Mouse (Mus musculus) limb, embryonic 12.5 days (tissue): Measurements from ENCODE around the gene Fam76b. TPM values are rescaled to one million over a fixed set of nuclear protein-coding genes. Genes with fewer than 3 reads are reported as not detected.
A peak's percentile ranks its signal among the peaks of the same experiment; 100 is the strongest.

Source experiments
- ATAC-seq: fragments of 200-750 bp; cut with Nextera tagmentation; 2 replicates; pipeline ENCODE4 v1.8.0; 2017; ENCODE audit warnings: low read depth, moderate TSS enrichment; ENCODE audit not compliant: insufficient number of reproducible peaks, insufficient read depth, low FRiP score, low TSS enrichment
- H3K27ac ChIP-seq: fragments of 300-500 bp; sonication (generic); 2 replicates; pipeline ENCODE4 v1.5.1; 2016; ENCODE audit warnings: mild to moderate bottlenecking, moderate library complexity
- H3K27me3 ChIP-seq: fragments of 300-500 bp; sonication (generic); 2 replicates; pipeline ENCODE4 v1.6.1; 2016; ENCODE audit warnings: mild to moderate bottlenecking, moderate library complexity
- H3K36me3 ChIP-seq: fragments of 300-500 bp; sonication (generic); 2 replicates; pipeline ENCODE4 v1.6.1; 2016; ENCODE audit warnings: mild to moderate bottlenecking, moderate library complexity
- H3K4me1 ChIP-seq: fragments of 300-500 bp; sonication (generic); replicated peaks from 2 replicates; pipeline ENCODE4 v1.6.1; 2016
- H3K4me2 ChIP-seq: fragments of 300-500 bp; sonication (generic); 2 replicates; pipeline ENCODE4 v1.6.1; 2016; ENCODE audit warnings: mild to moderate bottlenecking, moderate library complexity
- H3K4me3 ChIP-seq: fragments of 300-500 bp; sonication (generic); replicated peaks from 2 replicates; pipeline ENCODE4 v1.5.1; 2016; ENCODE audit warnings: mild to moderate bottlenecking
- H3K9ac ChIP-seq: fragments of 300-500 bp; sonication (generic); replicated peaks from 2 replicates; pipeline ENCODE4 v1.6.1; 2016; ENCODE audit warnings: mild to moderate bottlenecking, moderate library complexity
- H3K9me3 ChIP-seq: fragments of 300-500 bp; sonication (generic); 2 replicates; pipeline ENCODE4 v1.6.1; 2016; ENCODE audit warnings: mild to moderate bottlenecking, moderate library complexity
- WGBS: fragments of 180-500 bp; shearing (Covaris S2); methylation state at CpG from one replicate; pipeline ENCODE4 v1.1.7; 2016; 5-methylcytosine and 5-hydroxymethylcytosine counted together
- polyA plus RNA-seq: library from polyadenylated mRNA; unstranded; fragments of >200 nt; fragmentation: Nextera tagmentation; extraction: Ambion mirVana; gene quantifications from 2 replicates; pipeline ENCODE4 v1.2.1, GENCODE M21; 2016

Gene Fam76b
- polyA plus RNA-seq, 1 experiment from 2014 or later = 30.0 TPM

DNA sequence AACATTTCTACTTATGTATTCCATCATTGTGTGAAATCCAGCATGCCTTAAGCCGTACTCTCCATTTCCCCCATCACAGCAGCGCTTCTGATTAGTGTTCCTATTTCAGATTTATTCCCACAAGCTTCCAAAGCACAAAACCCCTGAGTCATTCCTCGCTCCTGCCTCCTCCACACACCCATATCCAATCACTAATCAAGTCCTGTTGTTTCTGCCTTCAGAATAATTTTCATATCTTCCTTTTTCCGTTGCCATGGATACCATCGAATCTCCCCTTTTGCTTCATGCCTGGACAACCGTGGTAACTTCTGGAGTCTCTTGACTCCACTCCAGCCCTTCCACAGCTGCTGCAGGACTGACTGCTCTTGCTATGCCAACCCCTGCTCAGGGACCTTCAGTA, 68.5 kb downstream of the Fam76b start:
- Histone ChIP-seq H3K27me3 (no peaks in the 10 kb centered on the region), H3K4me3 (no peak overlapping the region), H3K27ac (0 out of 2 replicates have a peak overlapping the region, but pooled peaks have one; percentile 1), H3K9me3 (0 out of 2 replicates have a peak, but pooled peaks cover 4% of the 10 kb centered on the region), H3K9ac (no peak overlapping the region), H3K36me3 (no peaks in the 10 kb centered on the region), H3K4me1 (peaks cover 6% of the 10 kb centered on the region; the same call in 1 of the 2 replicates), H3K4me2 (no peak overlapping the region)
- WGBS = 89% methylated on average over 6 of the region's 6 CpGs
- no peak for ATAC-seq

GRCm38 (mm10) chr9:13898510-13899305, 71.2 kb downstream of the Fam76b start:
- ATAC-seq = no peak
- Histone ChIP-seq H3K9ac (no peak overlapping the region), H3K4me1 (no peaks in the 10 kb centered on the region; the same call in 1 of the 2 replicates), H3K36me3 (no peaks in the 10 kb centered on the region), H3K4me3 (no peak overlapping the region), H3K27ac (no peak overlapping the region), H3K27me3 (no peaks in the 10 kb centered on the region), H3K9me3 (no peaks in the 10 kb centered on the region), H3K4me2 (no peak overlapping the region)
- WGBS = 81% methylated on average over 19 of the region's 19 CpGs

GRCm38 (mm10) chr9:13902030-13902429, 74.5 kb downstream of the Fam76b start:
- no peak for ATAC-seq
- Histone ChIP-seq H3K9me3 (no peaks in the 10 kb centered on the region), H3K4me2 (no peak overlapping the region), H3K27me3 (no peaks in the 10 kb centered on the region), H3K36me3 (no peaks in the 10 kb centered on the region), H3K9ac (no peak overlapping the region), H3K4me3 (no peak overlapping the region), H3K4me1 (no peaks in the 10 kb centered on the region), H3K27ac (no peak overlapping the region)
- 90% methylated on average over 3 of the region's 3 CpGs for WGBS

DNA sequence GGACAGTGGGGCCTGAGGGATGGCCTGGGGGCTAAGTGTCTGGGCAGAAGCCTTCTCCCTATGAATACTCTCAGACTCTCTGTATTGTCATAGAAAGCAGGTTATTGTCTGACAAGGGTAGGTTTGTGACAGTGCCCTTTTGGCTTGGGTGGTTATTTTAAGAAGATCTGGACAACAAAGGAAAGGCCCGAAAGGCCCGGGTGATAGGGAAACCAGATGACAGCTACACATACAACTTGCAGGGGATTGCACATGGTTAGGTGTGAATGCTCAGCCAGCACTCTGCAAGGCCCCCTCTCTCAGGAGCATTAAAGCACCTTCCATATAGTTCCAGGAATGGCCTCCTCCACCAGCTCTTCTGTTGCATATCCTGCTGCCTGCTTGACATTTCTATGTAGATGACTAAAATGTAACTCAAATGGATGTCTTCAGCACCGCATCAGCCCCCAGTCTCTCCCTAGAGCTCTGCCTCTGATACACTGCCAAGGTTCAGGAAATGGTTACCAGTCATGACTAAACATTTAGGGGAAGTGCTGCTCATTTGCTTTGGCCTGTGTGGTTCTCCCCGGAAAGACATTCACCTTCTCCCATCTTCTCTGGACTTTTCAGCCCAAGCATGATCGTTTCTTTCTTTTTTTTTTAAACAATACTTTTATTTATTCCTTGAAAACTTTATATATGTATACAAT, 76.7 kb downstream of the Fam76b start:
- 84% methylated on average over 5 of the region's 5 CpGs for WGBS
- H3K36me3 ChIP-seq = no peaks in the 10 kb centered on the region
- no peak overlapping the region for H3K9ac ChIP-seq
- no peak overlapping the region for H3K4me3 ChIP-seq
- no peak overlapping the region for H3K4me2 ChIP-seq
- H3K27ac ChIP-seq = no peak overlapping the region
- ATAC-seq = no peak
- H3K4me1 ChIP-seq = no peaks in the 10 kb centered on the region
- no peaks in the 10 kb centered on the region for H3K27me3 ChIP-seq
- H3K9me3 ChIP-seq = no peaks in the 10 kb centered on the region

Other genes with a start within 250 kb of the Fam76b start
- 86.7 and 90.1 TPM in 2 replicates for gene Mtmr2, start 79.3 kb upstream of the Fam76b start, polyA plus RNA-seq
- 77.0 and 78.1 TPM in 2 replicates for gene Cep57, start 609 bp upstream of the Fam76b start, polyA plus RNA-seq